In genomic region chr5:123326006-123326750, GRCm38 (mm10) we compare ENCODE assay signal across 8 mouse cellular contexts. TPM values are rescaled to one million over a fixed set of nuclear protein-coding genes. Genes with fewer than 3 reads are reported as not detected.
DNase-seq lines count a peak whose midpoint lies in the region; ATAC-seq and TF ChIP-seq lines count a peak whose summit lies in the region.

No protein-coding gene starts in this region.

- H3K4me2 ChIP-seq in heart, embryonic 15.5 days = no peak overlapping the region
- no peak overlapping the region for H3K4me2 ChIP-seq in limb, embryonic 15.5 days

- no peak overlapping the region for H3K4me3 ChIP-seq in bone marrow, adult 2 months (replicated peaks; ENCODE audit: control insufficient read depth, low read depth, low read length)
- H3K4me3 ChIP-seq in heart, embryonic 15.5 days = no peak overlapping the region
- H3K4me3 ChIP-seq in limb, embryonic 15.5 days = no peak overlapping the region

- no peak for TF ChIP-seq POLR2A in bone marrow, adult 2 months (IDR thresholded peaks at IDR 0.05; ENCODE audit: borderline replicate concordance, control insufficient read depth, low read depth, low read length)

- H3K36me3 ChIP-seq in heart, embryonic 15.5 days = no peaks in the 10 kb centered on the region
- H3K36me3 ChIP-seq in limb, embryonic 15.5 days = no peaks in the 10 kb centered on the region

- WGBS in bone marrow, adult 2 months = 78% methylated on average over 15 of the region's 15 CpGs
- 61% methylated on average over 15 of the region's 15 CpGs for WGBS in heart, embryonic 15.5 days
- WGBS in limb, embryonic 15.5 days = 50% methylated on average over 15 of the region's 15 CpGs

- no peaks in the 10 kb centered on the region for H3K27me3 ChIP-seq in heart, embryonic 15.5 days
- H3K27me3 ChIP-seq in limb, embryonic 15.5 days = no peaks in the 10 kb centered on the region

- H3K4me1 ChIP-seq in bone marrow, adult 2 months (ENCODE audit: control insufficient read depth, insufficient read depth, low read length) = peaks cover 2% of the 10 kb centered on the region; the same call in 1 of the 2 replicates
- peaks cover 2% of the 10 kb centered on the region; the same call in 1 of the 2 replicates for H3K4me1 ChIP-seq in heart, embryonic 15.5 days (replicated peaks)
- H3K4me1 ChIP-seq in limb, embryonic 15.5 days = peaks cover 18% of the 10 kb centered on the region

- DNase-seq in frontal cortex, postnatal 10 days (ENCODE audit: low spot score in 2 of 2) = no peak
- DNase-seq in adrenal gland, postnatal 25 days = no peak
- DNase-seq in spleen, postnatal 4 days (ENCODE audit: low spot score in 2 of 2) = no peak

- no peak for TF ChIP-seq CTCF in bone marrow, adult 2 months (IDR thresholded peaks at IDR 0.05; ENCODE audit: control insufficient read depth, insufficient read depth, low read length)

- no peaks in the 10 kb centered on the region for H3K9me3 ChIP-seq in heart, embryonic 15.5 days (replicated peaks)
- H3K9me3 ChIP-seq in limb, embryonic 15.5 days = no peaks in the 10 kb centered on the region

- peak; percentile 48; the same call in 1 of the 2 replicates for ATAC-seq in frontal cortex, adult (ENCODE audit: low TSS enrichment)
- ATAC-seq in heart, embryonic 15.5 days (replicated peaks; ENCODE audit: insufficient number of reproducible peaks, insufficient read depth, low FRiP score, low read depth) = no peak
- no peak; the same call in 1 of the 2 replicates for ATAC-seq in limb, embryonic 15.5 days (ENCODE audit: insufficient number of reproducible peaks, low FRiP score, low TSS enrichment, low read depth)
- ATAC-seq in activated CD4-positive, CD25-positive, alpha-beta regulatory T cell, adult 4 months = no peak

- H3K9ac ChIP-seq in heart, embryonic 15.5 days = no peak overlapping the region
- H3K9ac ChIP-seq in limb, embryonic 15.5 days = no peak overlapping the region

- H3K27ac ChIP-seq in bone marrow, adult 2 months (ENCODE audit: control insufficient read depth, insufficient read depth, low read depth, low read length, poor library complexity) = peak overlapping the region; percentile 14
- H3K27ac ChIP-seq in heart, embryonic 15.5 days = peak overlapping the region; percentile 45
- H3K27ac ChIP-seq in limb, embryonic 15.5 days = peak overlapping the region; percentile 55

RNA-seq across cellular contexts. Expression of gene Bcl7a, which starts 17.5 kb away (rescaled TPM):
- 17.5 and 30.6 TPM in 2 replicates for polyA plus RNA-seq in bone marrow, adult 2 months (2011; ENCODE audit: insufficient read depth, insufficient read length, low replicate concordance, missing spikeins)
- 12.4 and 15.4 TPM in 2 replicates for polyA plus RNA-seq in heart, embryonic 15.5 days (2015; fragmentation: Nextera tagmentation; extraction: Ambion mirVana)
- 20.4 and 22.3 TPM in 2 replicates for polyA plus RNA-seq in limb, embryonic 15.5 days (2015; fragmentation: Nextera tagmentation; extraction: Ambion mirVana)
- 1 to 10 TPM; 5.3 to 6.0 TPM for polyA plus RNA-seq in activated CD4-positive, CD25-positive, alpha-beta regulatory T cell, adult 4 months (2017; shearing (Covaris generic))
- total RNA-seq in adrenal gland, postnatal 25 days (2021) = 13.7 and 15.4 TPM in 2 replicates
